ENCODE assay signal across 19 mouse cellular contexts in the genomic region with DNA sequence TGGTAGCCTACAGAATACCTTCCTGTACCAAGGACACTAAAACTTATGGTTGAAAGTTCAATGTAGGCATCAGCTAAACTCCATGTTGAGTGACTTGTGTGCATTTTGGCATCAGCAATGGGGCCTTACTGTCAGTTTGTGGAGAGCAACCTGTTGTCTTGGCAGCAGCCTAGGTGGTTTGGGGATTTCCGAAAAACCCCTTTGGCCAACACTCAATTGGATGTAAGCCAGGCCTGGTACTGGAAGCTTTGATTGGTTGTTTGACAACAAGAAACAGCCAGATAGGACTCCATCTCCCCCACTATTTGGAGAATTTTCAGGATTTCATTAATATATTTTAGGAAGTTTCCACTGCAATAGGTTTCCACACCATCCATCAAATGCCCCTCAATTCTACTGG.
"Had no signal": no experiment of that assay in that cellular context is flagged by ENCODE, and none has a peak within 500 bp of the region (broad histone marks: within the 10 kb centered on the region; RNA-seq: fewer than 3 reads in every experiment).

No protein-coding gene starts in this region.

- H3K36me3 ChIP-seq: midbrain, embryonic 10.5 days; midbrain, embryonic 12.5 days; neural tube, embryonic 13.5 days; neural tube, embryonic 15.5 days had no signal

- DNase-seq: lung, adult 18-20 months; lung, embryonic 14.5 days; lung, postnatal 10 days; lung, postnatal 4 days; midbrain, embryonic 14.5 days; retina, postnatal 1 day; right cerebral cortex, adult 18-20 months; right cerebral cortex, postnatal 25 days; right cerebral cortex, postnatal 4 days; spleen, adult 18-20 months; thymus, adult 18-20 months; thymus, postnatal 14 days; thymus, postnatal 36 days had no signal

- H3K27ac ChIP-seq: midbrain, embryonic 10.5 days; midbrain, embryonic 12.5 days; neural tube, embryonic 13.5 days; neural tube, embryonic 15.5 days had no signal

- H3K27me3 ChIP-seq: midbrain, embryonic 12.5 days; neural tube, embryonic 13.5 days; neural tube, embryonic 15.5 days had no signal

- H3K9ac ChIP-seq: lung, embryonic 14.5 days; midbrain, embryonic 12.5 days; neural tube, embryonic 13.5 days; neural tube, embryonic 15.5 days had no signal

- H3K9me3 ChIP-seq: midbrain, embryonic 10.5 days; midbrain, embryonic 12.5 days; neural tube, embryonic 13.5 days; neural tube, embryonic 15.5 days had no signal

- ATAC-seq: midbrain, embryonic 16.5 days had no signal

- H3K4me2 ChIP-seq: lung, embryonic 14.5 days; midbrain, embryonic 12.5 days; neural tube, embryonic 13.5 days; neural tube, embryonic 15.5 days had no signal

- H3K4me1 ChIP-seq: midbrain, embryonic 10.5 days; midbrain, embryonic 12.5 days; neural tube, embryonic 13.5 days; neural tube, embryonic 15.5 days had no signal

- H3K4me3 ChIP-seq: midbrain, embryonic 10.5 days; midbrain, embryonic 12.5 days; myocyte; neural tube, embryonic 13.5 days; neural tube, embryonic 15.5 days had no signal
